Mouse (Mus musculus) cerebellum, postnatal 4 days (tissue): ENCODE measurements at regions not wholly inside any gene's neighbourhood (a gene's known extent, or its start where the extent isn't known, plus 50 kb on each side); places are given as distances from the start of the nearest gene placed in this dataset.
A peak's percentile ranks its signal among the peaks of the same experiment; 100 is the strongest.

Source experiments
- DNase-seq, 2 experiments: peaks; one replicate each; pipeline ENCODE4 v3.0.0; 2022; ENCODE audit warnings: low spot score in 2 of 2, mixed read lengths in 1 of 2

DNA sequence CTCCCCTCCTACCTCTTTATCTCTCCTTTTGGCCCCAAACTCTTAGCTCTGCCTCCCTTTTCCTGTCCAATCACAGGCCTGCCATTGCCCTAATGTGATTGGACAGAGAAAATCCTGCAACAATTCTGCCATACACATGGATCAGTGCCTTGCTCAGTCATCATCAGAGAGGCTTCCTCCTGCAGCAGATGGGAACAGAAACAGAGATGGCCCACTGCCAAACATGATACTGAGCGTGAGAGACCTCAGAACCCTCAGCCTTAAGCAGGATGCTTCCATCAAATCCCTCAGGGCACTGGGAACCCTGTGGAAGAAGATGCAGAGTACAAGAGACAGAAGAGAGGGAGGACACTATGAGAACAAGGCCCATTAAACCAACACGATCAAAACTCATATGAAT lies 62.8 kb upstream of the Cacna2d3 start:
- DNase-seq, result peak in 1 of 2 experiments; percentile 19

DNA sequence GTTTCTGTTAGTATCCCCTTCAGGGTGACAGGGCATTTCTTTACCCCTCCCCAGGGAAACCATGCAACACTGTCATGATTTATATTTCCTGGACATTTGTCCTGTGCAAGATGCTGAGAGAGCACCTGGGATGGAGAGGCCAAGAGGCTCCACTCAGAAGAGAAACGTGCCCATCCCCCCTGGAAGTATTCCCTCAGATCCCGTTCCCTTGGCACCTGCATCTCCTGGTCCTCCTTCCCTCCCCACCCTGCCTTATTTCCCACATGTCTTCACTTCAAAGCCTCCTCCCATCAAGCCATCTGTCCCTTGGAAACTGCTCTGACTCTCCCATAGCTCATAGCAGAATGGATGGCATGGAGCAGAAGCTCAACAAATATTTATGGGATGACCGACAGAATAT lies 64.8 kb upstream of the Cacna2d3 start:
- no peak for DNase-seq

GRCm38 (mm10) chr14:29787796-29788195 lies 66.1 kb upstream of the Cacna2d3 start:
- DNase-seq, result no peak

- DNase-seq, result no peak
Measured at GRCm38 (mm10) chr14:29788351-29788750, 66.7 kb upstream of the Cacna2d3 start.

DNA sequence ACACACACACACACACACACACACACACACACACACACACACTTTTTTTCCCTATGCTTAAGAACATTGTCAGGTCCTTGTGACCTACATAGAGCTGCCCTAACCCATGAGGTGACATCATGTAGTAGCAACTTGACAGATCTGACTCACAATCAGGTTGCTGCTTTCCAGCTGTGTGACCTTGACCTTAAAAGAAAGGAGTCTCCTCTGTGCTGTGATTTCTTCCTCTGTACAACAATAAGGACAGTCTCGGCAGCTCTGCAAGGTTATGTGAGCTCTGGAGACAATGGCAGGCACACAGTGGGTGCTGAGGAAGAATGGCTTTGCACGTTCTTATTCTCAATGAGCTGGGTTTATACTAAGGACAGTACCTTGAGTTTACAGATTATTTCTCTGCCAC lies 73.7 kb upstream of the Cacna2d3 start:
- no peak for DNase-seq

- DNase-seq, result no peak
Measured at GRCm38 (mm10) chr14:29796396-29796795, 74.7 kb upstream of the Cacna2d3 start.

DNA sequence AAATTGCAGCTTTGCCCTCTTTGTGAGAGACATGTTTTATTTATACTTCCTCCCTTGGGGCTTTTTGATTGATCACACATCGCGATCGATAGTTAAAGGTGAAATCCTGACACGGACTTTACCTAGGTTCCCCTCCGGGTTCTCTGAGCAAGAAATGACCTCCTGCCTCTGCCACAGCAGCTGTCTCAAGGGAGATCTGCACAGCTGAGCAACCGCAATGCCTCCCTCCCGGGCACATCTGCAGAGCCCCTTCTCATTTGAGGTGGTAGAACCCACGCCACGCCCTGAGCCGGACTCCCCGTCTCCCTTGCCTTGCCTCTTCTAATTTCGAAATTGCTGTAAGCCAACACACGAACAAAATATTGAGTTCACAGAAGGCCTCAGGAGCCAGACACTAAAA lies 78.2 kb upstream of the Cacna2d3 start:
- DNase-seq, result no peak

- no peak for DNase-seq
Measured at GRCm38 (mm10) chr14:29805234-29805633, 83.6 kb upstream of the Cacna2d3 start.

GRCm38 (mm10) chr14:29807881-29808280 lies 86.2 kb upstream of the Cacna2d3 start:
- no peak for DNase-seq

DNA sequence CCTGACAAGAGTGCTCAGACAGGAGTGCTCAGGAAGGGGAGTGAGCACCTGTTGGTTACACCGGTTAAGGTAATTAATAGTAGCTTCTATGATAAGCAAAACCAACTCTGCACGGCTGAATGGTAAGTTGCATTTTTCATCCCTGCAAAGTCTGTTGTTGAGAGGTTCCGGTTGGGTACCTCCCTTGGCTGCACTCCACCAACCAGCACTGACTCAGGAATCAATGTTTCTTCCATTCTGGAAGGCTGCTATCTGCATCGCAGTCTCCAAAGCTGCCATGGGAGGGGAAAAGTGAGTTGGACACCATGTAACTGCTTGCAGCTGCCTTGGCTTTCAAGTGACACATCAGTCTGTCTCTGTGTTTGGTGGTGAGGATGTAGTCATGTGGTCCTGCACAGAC lies 93.0 kb upstream of the Cacna2d3 start:
- DNase-seq, result no peak

GRCm38 (mm10) chr14:29817548-29817947 lies 95.9 kb upstream of the Cacna2d3 start:
- DNase-seq, result no peak

GRCm38 (mm10) chr14:29818251-29818650 lies 96.6 kb upstream of the Cacna2d3 start:
- no peak for DNase-seq

DNA sequence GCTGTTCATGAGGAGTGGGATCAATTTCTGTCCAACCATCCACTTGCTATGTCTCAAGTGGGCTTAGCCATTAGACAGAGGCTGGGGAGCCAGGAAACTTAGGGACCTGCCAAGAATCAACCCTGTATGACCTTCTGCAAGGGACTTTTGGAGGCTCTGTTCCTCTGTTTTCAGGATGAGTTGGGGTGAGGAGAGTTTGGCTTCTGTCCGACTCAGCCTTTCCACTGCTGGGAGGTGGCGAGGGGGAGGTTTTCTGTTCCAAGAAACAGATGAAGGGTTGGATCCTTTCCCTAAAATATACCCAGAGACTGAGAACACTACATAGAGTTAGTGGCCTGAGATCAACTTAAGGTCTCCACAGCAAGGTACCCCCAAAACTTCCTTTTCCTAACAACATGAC lies 97.1 kb upstream of the Cacna2d3 start:
- no peak for DNase-seq

GRCm38 (mm10) chr14:29837063-29837462 lies 115.4 kb upstream of the Cacna2d3 start:
- no peak for DNase-seq

GRCm38 (mm10) chr14:29839576-29839975 lies 117.9 kb upstream of the Cacna2d3 start:
- no peak for DNase-seq

DNA sequence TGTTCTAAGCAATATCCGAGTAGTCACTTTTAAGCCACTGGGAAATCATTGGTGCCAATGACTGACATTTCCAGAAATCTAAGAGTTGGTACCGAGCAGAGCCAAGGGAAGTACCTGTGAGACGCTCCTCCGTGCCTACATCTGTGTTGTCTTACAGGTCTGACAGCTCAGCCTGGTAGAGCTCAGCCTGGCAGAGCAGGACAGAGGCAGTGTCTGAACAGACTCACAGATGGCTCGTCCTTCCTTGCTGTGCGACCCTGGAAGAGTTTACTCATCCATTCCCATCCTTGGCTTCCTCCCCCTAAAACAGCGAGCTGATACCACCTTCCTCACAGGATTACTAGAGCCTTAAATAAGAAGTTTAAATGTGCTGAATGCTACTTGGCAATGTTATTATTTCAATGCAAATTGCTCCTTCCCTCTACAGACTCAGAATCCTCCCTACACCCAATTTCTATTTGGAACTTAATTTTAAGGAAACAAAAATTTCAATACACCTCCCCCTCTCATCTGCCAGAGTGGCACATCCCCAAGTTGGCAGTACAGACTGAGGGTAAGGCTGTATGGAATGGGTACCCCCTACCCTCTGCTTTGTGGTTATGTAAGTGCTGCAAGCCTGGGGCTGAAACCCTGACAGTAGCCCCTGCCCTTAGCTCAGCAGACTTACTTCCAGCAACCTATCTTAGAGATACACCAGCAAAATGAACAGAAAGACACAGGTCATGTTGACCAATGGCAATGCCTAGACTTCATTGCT lies 119.9 kb upstream of the Cacna2d3 start:
- DNase-seq, result peak in 1 of 2 experiments; percentile 39

GRCm38 (mm10) chr14:29847661-29848060 lies 120.4 kb upstream of the Selenok start:
- no peak for DNase-seq

DNA sequence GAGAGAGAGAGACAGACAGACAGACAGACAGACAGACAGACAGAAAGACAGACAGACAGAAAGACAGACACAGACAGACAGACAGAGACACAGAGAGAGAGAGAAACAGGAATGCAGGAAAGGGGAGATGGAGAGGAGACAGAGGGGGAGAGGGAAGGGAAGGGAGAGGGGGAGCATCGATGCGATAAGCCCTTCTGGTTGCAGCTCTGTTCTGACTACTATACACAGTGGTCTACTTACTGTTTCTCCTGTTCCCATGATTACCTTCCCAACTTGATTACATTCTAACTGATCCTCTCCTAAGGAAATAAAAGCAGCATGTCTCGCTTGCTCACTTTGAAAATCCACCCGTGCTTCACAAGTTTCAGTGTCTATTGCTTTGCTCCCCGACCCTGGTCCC lies 116.8 kb upstream of the Selenok start:
- no peak for DNase-seq

DNA sequence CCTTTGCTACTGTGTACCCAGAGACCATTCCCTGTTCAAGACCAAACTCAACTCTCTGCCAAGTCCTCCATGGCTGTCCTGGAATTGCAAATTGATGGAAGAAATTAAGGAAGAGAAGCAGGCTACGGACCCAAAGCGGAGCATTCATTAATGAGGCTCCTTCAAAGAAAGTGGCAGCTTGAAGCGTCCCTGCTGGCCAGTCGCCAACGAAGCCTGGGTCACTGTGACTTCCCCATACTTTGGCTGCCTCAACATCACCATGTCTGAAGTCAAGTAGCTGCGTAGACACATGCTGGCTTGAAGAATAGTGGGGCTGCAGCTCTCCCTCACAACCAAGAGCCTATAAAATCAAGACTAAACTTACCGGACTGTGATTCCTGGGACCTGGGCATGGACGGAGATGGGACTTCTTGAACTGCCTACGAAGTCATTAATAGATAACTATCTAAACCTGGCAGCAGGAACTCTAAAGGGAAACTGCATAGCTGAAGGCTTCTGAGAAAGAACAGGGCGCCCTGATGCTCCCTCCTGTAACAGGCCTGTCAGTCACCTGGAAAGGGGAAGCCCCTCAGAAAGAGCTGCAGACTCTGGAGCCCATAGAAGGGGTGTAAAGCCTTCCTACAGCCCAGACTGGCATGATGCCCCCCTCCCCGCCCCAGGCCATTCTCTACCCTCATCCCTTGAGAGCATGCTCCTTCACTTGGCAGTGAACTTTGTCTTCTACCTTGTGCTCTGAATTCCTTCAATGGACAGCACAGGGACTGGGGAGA lies 116.0 kb upstream of the Selenok start:
- DNase-seq, result no peak

DNA sequence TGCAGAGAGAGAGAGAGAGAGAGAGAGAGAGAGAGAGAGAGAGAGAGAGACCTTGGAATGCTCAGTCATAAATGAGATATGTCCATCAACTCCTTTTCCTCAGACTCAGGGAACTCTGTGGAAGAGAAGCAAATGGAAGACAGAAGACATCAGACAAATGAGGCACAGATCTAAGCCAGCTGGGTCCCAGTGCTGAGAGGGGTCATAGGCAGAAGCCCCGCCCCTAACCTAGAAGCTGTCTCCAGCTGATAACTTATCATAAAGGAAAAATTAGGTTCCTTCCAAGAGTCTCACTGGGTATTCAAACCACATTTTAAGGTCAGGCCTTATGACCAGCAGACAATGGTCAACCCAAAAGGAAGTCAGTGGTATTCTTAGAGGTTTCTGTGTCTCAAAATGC lies 106.1 kb upstream of the Selenok start:
- no peak for DNase-seq

DNA sequence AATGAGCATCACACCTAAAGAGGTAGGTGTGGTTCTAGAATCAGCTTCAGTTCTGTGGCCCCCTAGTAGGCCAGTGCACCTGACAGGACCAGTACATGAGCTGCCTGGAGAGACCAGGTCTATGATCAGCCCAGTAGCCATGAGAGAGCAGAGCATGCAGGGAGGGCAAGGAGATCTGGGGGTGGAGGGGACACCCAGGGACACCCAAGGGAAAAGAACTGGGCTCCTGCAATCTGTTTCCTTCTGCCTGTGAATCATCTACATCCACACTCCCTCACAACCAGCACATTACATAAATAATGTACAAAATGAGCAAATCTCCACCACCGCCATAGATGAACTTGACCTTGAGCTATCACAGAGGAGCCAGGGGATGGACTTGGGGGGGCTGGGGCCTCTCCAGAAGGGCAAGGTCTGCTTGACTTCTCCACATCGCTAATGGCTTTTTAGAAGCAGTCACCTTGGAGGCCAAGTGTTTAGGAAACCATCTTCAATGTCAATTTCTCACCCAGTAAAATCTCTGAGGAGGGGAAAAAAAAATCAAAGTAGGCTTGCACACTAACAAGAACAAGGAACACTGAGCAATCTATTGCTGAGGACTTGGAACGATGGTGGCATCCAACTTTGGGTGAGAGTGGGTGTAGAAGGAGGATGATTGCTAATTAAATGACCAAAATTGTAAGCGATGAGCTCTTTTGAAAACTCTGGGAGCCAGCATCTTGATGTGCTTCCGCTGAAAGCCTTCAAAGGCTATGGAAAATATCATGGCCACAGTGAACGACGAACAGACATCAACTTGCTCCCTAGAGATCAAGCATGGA lies 101.4 kb upstream of the Selenok start:
- no peak for DNase-seq

- DNase-seq, result no peak
Measured at GRCm38 (mm10) chr14:29867311-29867710, 100.8 kb upstream of the Selenok start.
